Mouse (Mus musculus): ENCODE measurements around the gene Arl15.

Arl15 gene

DNA sequence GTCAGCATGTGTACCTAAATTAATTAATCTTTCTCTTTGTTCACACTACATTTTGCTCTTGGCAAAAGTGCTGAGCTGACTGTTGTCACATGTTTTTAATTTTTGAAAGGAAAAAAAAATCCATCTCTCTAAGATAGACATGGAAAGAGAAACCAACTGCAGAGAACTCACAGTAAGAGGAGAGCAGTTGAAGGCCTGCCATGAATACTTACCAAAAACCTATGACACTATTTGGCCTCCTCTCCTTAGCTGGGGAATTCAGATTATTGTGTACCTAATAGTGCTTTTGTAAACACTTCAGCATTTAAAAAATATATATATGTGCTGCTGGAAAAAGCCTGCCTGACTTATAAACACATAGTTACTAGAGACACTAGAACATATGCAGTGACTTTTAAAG lies 302.1 kb downstream of the Arl15 start:
- DNase-seq (ENCODE audit: low spot score): no peak

DNA sequence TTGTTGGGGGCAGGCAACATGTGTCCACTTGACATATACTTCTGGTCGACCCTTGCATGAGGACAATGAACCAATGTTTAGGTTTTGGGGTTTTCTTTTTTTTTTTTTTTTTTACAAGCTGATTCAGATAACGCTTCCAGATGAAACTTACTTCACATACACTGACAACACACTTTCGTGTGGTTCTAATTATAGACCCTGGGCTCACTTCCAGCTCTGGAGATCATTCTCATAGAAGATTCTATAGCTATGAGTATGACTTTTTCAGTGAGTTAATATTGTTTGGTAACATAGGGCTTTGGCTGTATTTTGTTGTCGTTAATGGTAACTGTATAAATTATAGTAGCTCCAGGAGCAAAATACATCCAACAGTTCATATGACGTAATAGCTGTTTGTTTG lies 306.9 kb downstream of the Arl15 start:
- no peak for DNase-seq (ENCODE audit: low spot score)

DNA sequence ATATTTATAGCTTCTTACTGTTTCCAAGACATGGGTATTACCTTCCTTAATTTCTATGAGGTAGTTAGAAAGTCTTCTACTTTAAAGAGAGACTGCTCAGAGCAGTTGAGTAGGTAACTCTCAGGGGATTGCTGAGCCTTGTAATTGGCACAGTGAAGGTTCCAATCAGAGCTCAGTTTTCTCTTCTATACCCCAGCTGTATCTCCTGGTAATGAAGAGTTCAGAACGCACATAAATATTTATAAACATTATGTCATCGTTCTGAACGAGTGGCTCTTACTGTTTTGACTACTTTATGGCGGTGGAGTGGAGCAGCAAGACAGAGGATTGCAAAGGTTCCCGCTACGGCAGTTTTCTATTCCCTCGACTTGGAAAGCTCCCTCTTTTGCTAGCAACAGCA lies 311.8 kb downstream of the Arl15 start:
- DNase-seq (ENCODE audit: low spot score): no peak

DNA sequence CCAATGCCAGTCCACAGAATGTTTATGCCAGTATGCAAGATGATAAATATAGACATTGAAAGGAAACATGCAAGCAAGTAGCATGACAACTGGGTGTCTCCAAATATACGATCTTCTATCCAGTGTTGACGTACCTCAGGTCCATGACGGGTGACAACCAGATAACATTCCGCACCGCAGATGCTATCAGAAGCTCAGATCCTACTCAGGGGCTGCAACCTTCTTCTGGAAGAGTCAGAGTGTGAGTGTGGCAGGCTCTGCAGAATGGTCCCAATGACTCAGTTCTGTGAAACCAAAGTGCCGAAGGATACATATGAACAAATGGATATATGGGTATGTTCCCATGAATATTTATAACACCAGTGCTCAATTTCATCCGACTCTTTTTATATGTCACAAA lies 313.2 kb downstream of the Arl15 start:
- no peak for DNase-seq (ENCODE audit: low spot score)

DNA sequence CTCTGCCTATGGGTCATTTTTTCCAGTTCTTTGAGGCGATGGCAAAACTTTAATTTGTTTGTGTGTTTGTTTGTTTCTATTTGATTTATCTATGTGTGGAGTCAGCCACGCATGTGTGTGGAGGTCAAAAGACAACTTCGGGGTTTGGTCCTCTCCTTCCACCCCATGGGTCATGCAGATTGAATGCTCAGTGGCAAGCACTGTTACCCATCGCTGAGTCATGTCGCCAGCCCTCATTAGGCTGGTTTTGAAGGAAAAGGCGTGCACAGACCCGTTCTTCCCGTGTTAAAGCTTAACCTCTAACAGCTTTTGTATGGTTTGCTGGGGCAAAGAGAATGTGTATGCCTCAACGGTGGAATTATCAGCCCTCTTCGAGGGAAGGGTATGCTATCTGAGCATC lies 315.1 kb downstream of the Arl15 start:
- DNase-seq (ENCODE audit: low spot score): no peak

DNA sequence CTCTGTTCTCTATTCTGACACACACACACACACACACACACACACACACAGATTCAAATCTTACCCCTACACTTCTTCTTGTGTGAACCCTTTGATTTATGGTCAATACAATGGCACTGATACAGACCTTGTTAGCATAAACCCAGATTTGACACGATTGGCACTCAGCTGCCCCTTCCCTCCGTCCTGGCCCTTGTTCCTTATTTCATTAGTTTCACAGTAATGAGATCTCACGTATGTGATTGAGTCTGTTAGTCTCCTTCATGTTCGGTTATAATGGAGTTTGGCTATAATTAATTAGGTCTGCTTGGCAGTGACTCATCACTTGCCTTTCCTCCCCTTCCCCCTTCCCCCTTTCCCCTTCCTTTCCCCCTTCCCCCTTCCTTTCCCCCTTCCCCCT lies 315.5 kb downstream of the Arl15 start:
- no peak for DNase-seq (ENCODE audit: low spot score)

DNA sequence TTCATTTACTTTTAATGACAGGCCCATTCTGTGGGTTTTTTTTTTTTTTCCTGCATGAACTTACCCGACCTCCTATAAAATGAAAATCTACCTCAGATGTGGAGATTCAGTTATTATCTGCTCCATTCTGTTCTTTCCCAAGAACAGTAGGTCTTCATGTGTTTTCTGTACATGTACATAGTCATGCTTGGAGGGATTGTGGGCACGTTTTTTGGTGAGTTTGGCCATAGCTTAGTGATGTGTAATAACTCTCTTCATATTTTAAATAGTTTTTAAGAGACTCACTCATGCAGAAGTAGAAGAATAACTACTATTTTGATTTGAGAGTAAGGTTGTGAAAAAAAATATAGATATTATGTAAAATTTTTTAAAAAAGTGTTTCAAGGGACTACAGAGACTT lies 319.2 kb downstream of the Arl15 start:
- DNase-seq (ENCODE audit: low spot score): no peak

DNA sequence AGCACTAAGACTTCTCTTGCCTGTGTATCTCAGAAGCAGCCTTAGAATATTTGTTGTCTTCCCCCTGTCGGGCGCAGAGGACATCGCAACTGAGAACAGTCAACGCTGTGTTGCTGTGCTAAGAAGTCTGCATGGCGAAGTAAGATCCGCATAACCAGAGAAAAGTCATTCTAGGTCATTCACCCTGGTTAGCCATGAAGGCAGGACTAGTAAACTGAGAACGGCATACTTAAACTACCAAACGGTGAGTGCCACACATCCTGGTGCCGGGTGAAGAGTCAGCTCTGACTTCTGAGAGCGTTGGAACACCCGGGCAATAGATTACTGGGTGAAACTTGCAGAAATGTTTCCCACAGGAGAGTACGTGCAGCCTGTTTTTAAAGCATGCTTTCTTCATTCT lies 320.3 kb downstream of the Arl15 start:
- no peak for DNase-seq (ENCODE audit: low spot score)

DNA sequence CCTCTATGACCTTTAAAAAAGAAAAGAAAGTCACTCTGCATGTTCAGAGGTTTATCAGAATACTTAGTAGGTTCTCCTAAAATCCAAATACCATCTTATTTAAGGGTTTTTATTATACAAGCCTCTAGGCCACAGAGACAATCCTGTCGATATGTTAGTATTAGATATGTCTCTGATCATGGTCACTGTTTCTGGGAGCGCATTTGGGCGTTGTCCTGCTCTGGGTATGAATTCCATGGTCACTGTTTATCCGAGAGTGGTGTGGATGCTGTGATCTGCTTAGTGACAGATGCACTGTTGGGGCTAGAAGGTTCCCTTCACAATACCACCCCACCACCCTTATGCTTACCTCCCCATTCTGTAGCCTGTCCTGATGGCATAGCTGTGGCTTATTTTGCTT lies 320.8 kb downstream of the Arl15 start:
- DNase-seq (ENCODE audit: low spot score): no peak

DNA sequence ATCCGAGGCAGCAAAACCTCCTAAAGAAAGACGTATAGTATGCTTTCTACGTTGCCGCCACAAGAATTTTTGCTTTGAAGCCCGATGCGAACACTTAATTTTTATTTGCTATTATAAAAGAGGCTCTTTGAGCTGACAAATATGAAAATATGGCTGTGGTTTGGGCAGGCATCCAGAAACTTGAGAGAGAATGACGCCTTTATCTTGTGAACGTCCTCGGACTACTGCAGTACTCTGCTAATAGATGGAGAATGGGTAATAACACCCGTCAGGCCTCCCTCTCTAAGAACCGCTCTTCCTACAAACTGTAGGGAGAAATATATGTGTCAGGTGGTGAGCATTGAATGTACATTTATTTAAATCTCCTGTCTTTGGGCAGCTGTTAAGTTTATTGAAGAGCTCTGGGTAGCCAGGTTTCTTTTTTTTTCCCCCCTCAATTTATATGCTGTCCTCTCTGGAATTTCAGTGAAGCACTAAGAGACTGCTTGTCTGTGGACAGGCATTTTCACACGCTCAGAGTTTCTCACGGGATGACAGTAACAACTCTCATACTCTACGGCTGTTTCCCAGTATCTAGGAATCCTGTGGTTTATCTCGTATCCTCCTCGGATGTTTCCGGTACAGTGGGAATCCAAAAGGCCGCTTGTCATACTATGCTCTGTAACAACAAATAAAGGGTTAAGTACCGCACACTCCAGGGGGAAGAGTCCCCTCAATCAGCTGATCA lies 324.0 kb downstream of the Arl15 start:
- DNase-seq (ENCODE audit: low spot score): peak; percentile 53

DNA sequence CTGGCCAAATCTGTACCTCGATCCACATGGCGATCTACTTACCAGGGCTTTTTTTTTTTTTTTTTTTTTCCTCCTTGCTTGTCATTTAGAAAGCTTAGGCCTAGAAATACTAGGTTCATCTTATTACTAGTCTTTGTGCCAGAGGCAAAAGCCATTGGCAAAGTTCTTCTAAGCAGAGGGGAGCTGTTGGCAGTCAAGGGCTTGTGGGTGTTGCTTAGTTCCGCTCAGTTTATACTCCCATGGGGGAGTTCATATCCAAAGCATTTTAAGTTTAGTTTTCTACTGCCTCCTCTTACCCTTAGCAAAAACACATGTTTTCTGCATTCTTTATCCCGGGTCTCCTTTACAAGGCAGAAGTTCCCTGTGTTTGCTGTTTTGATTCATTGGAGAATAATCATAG lies 325.5 kb downstream of the Arl15 start:
- no peak for DNase-seq (ENCODE audit: low spot score)

DNA sequence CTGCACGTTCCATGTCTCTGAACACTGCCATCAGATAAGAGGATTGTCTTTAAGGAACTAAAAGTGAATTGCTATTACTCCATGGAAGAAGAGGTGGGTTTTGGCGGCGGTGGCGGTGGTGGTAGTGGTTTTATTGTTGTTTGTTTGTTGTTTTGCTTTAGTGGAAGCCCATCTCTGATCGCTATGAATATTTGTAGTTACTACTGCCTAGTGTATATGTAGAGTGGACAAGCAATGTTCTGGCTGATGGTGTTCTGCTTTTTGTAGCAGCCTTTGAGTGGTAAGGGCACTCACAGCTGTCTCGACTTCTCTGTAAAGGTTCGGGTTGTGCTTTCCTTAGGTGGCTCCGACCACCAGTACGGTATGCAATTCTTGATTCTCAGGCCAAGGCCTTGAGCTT lies 327.3 kb downstream of the Arl15 start:
- no peak for DNase-seq (ENCODE audit: low spot score)

DNA sequence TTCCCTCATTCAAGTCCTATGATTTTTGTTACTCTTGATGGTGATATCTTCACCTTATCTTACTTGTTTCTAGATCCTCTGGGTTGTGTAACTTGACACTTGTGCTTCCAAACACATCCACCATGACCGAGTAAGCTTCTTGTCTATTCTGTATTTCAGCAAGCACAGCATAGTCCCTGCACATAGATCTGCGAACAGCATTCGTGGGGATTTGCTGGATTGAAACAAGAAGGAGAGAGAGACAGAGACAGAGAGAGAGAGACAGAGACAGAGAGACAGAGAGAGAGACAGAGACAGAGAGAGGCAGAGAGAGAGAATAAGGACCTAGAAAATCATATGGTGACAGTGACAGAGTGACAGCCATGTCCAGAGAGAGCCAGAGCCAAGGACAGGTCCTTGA lies 329.1 kb downstream of the Arl15 start:
- DNase-seq (ENCODE audit: low spot score): no peak

DNA sequence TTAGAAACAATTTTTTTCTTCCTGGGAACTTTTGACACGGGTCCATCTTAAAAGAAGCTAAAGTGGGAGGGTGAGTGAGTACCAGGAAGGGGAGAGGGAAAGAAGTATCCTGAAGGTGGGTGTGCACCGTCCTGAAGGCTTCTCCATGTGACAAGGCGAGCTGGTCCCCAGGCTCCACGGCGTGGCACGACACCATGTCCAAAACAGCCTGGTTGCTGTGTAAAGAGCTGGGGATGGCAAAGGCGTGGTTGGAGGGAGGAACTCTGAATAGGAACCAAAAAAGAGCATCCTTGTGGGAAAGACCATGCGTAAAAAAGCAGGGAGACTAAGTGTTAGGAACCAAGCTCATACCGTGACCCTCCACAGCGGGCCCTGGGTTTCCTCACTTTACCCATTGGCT lies 330.1 kb downstream of the Arl15 start:
- no peak for DNase-seq (ENCODE audit: low spot score)

DNA sequence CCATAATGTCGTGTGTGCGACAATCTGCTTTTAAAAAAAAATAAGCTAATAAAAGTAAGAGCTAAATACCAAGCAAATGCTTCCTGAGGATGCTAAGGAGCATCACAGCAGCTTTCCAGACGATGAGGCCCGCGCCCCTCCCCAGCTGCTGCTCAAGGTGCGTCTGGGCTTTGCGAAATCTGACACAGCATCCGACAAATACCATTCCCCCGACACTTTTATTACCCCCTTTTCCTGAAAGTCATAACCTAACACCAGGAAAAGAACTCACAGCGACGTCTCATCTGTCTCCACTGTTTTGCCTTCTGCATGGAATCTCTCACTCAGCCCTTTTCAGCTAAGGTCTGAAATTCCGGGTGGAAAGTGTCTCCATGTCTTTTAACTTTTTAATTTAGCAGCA lies 330.7 kb downstream of the Arl15 start:
- DNase-seq (ENCODE audit: low spot score): no peak

DNA sequence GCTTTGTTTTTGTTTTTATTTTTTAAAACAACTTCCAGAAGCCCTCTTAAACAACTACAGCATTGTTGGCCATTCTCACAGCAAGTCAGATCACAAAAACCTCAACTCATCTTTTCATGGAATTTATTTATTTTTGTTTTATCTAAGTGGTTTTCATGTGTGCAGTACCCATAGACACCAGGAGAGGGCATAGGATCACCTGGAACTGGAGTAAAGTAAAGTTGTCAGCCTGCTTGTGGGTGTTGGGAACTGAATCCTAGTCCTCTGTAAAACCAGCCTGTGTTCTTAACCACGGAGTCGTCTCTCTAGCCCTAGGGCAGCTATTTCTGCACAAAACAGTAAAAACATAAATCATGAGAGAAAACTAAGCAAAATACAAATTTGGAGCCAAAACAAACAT lies 334.1 kb downstream of the Arl15 start:
- DNase-seq (ENCODE audit: low spot score): no peak

DNA sequence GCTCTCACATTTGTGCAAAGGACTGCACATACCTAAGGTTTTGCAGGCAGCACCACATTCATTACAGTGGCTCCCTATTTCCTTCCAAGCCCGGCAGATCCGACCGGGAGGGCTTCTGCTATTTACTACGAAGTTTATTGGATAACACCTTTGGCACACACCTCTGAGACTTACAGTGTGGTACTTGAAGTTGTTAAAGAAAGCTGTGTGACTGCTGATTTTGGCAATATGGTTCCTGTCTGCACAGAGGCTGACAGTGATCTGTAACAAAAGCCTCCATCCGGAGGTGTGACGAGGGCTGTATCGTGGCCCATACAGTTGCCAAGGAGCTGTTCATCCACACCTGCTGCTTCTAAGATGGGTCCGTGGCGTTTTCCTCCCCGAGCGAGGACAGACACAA lies 335.7 kb downstream of the Arl15 start:
- no peak for DNase-seq (ENCODE audit: low spot score)

DNA sequence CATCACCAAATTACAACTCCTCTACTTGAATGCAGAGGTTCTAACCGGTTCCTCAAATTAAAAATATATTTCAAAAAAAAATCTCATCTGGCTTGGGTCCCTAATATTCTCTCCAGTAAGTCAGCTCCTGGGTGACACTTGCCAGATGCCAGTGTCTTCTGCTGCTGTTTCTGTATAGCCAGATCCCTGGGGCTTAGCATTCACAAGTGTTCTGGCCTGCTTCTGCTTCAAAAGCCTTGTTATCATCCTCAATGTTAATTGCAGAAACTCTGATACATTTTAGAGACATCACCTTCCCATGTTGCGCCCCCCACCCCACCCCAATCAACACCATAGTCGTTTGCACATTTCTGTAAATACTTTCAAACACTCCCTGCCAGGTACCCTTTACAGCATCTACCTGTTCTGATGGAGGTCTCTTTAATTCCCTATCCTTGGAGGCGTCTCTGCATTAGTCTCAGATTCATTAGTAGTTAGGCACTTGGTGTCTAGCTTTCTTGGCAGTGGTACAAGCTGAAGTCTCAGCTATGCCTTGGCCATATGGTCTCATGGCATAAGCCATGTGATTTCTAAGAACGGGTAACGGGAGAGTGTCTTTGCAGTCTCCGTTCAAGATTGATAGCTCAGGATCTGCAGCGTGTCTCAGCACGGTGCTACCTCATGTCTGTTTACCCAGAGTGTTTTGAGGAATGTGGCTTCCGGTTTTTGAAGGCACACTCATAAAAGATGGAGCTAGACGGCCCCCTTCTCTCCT lies 336.4 kb downstream of the Arl15 start:
- no peak for DNase-seq (ENCODE audit: low spot score)

DNA sequence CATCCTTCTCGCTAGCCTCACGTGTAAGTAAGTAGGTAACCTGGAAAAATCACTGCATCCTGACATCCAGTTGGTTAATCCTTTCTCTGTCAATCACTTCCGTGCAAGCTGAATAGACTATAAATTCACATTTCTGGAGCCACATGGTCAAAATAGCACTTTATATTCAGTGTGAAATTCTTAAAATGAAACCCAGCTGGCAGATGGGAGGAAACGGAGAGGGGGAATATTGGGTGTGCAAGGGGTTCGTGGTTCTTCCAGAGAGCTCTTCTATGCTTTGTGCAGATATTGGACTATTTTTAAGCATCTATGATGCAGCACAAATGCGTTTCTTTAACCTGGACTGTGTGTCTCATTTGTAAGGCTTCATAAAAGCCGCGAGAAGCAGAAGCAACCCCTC lies 344.6 kb downstream of the Arl15 start:
- DNase-seq (ENCODE audit: low spot score): no peak

DNA sequence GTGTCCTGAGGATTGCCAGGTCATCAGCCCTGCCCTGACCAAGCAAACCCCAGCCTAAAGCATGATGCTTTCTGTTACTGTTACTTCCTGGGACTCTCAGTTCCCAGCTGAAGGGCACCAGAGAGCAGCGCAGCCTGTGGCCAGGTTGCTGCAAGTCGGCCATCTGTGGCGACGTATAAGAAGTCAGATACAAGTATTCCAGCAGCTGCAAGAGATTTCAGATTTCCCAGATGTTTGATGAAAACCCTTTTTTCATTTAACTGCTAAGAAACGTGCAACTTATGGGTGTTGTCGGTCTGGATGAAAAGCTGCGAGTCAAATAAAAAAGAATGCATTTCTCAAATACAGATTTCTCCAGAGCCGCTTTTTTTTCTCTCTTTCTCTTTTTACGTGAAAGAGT lies 345.3 kb downstream of the Arl15 start:
- no peak for DNase-seq (ENCODE audit: low spot score)

DNA sequence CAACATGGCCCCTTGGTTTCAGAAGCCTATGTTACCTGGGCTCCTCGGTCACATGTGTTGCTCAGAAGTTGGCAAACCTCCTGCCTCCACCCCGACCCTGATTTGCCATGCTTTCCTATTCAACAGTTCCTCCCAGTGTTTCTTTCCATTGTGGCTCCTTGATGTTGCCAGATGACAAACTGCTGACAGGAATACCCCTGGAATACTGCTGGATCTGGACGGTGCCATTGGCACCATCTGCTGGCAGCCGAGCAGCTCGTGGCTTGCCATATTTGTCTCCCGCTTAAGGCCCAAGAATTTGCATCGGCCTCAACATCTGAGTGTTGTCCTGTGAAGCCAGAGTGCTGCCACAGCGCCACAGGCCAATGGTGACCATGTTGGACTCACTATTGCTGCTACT lies 348.5 kb downstream of the Arl15 start:
- no peak for DNase-seq (ENCODE audit: low spot score)

DNA sequence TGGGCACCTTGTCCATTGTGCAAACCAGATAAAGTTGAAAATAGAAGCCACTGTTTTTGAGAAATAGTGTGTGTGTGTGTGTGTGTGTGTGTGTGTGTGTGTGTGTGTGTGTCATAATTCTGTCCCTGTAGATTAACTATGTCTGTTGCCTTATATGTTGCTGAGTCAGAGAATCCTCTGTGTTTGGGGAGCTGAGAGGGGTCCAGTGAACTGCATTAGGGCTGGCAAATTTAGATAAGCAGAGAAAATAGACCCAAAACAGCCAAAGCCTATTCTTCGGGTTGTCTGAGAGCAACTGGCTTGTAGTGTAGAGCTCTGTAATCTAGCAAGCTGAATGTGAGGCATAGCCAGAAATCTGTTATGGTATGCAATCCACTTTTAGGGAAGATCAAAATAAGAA lies 348.9 kb downstream of the Arl15 start:
- no peak for DNase-seq (ENCODE audit: low spot score)

DNA sequence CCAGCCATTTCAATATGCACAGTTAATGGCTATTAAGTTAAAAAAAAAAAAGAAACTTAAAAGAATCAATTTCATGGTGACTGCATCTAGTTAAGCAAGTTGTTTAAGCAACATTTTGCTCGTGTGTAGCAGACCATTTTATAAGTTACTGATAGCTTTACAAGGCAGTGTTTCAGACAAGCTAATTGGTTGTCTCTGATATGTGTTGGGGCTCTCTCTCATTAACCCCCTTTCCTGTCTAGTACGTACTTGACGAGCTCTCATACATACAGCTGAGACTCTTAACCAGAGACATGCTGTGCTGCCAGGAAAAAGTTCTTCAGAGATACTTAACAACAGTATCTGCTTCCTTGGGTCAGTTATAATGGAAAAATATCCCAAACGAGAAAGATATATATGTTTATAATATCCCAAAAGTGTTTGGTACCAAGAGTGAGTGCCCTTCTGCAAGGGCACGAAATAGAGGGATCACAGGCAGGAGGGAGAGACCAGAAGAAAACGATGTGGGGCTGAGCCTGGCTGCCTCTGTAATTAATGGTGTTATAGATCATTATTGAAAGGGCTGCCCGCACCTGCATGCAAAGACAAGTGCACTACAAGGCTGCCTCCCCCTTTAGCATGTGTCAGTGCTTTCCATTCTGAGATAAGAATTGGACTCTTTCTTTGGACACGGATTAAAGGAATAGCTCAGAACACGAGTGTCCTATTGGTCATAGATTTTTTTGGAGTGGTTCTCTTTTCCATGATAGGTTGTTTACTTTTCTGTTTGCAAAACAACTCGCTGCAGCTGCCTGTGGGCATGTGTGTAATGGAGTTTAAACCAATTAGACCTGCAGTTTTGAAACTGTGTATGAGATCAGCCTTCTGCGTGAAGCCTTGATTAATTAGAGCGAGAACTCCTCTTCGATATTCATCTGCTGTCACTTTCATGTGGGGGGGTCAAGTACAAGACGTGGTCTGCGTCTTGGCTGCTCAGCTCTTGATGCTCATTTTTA lies 350.0 kb downstream of the Arl15 start:
- no peak for DNase-seq (ENCODE audit: low spot score)

Measured in ovary, adult 18-20 months (tissue).